Mouse (Mus musculus) layer of hippocampus, adult 9-10 months (tissue): ENCODE measurements around the gene Trip6.

Experiments
- DNase-seq: peaks from one replicate; pipeline ENCODE4 v3.0.0; 2022; ENCODE audit warnings: low spot score

Trip6 gene

DNA sequence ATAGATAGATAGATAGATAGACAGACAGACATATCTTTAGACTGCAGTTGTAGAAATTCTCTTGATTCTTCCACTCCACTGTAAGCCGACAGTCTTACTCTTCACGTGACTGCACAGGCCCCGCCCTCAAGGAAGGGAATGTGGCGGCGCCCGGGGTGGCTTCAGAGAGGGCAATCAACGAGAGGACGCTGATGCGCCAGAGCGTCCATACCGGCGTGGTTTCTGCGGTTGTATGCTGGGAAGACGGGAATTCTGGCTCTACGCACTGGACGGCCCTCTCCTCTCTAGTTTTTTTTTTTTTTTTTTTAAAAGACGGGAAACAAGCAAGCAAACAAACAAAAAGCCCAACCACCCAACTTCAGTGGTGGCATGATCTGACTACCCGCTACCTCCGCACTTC, 24.1 kb upstream of the Trip6 start:
- peak; percentile 79 for DNase-seq

DNA sequence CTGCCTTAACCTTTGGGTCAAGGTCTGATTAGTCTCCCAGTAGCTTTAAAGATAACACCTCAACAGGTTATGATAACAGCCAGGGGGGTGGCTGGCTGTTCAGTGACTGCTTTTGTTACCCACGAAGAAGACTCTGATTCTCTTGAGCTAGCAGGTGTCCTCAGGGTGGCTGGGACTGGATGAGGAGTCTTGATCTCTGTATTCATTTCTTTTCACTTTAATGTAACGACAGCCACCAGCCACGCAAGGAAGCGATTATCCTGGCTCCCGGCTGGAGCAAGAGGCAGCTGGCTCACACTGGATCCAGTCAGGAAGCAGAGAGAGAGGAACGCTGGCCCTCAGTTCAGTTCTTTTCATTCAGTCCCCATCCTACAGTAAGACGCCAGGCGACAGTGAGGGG, 23.0 kb upstream of the Trip6 start:
- no peak for DNase-seq

DNA sequence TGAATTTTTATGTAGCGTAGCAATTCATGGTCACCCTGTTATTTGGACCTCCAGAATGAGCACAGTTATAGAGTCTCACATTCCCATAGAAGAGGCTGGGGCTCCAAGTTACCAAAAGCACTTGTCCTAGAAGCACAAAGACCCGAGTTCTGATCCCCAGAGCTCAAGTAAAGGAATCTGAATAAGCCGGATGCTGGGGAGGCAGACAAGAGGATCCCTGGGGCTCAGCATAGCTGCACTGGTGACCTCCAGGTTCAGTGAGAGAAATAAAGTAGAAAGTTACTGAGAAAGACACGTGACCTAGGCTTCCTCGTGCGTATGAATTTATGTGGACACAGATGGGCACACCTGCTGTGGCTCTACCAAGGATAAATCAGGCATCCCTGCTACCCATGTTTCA, 20.9 kb upstream of the Trip6 start:
- DNase-seq: no peak

DNA sequence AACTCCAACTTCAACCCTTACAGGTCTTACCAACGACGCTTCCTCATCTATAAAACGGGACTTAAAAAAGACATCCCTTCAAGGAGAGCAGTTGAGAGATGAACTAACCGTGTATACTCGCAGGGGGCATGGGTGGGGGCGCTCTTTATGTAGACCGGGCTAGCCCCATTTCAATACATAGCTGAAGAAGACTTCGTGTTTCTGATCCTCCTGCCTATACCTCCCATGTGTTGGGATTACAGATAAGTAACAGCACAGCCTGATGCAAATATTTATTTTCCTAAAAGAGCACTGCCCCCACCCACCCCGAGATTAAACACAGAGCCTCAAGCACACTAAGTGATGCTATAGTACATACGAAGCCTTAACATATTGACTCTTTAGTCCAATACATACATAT, 20.1 kb upstream of the Trip6 start:
- DNase-seq: no peak

- DNase-seq: peak; percentile 89
These were observed 19.4 kb upstream of the Trip6 start, which contains the start of gene Slc12a9 for GRCm38 (mm10) chr5:137333512-137334174. Gene Slc12a9 (minus strand): TSS chr5:137333597.

- DNase-seq: no peak
These were observed 18.8 kb upstream of the Trip6 start for GRCm38 (mm10) chr5:137332857-137333511.

DNA sequence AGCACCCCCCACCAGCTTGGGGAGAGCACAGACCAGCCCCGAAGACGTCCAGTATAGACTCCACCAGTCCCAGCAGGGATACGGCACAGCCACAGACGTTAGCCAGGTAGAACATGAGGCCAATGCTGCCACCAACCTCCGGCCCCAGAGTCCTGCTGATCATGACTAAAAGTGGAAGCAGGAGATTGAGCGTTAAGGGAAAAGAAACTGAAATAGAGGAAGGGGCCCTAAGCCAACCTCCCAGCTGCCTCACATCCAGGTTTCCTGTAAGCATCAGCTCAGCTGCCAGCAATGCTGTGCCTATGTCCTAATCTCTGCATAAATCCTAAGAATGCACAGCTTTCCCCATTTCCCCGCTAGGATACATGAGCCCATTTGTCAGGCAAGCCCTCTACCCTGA, 16.7 kb upstream of the Trip6 start:
- no peak for DNase-seq

DNA sequence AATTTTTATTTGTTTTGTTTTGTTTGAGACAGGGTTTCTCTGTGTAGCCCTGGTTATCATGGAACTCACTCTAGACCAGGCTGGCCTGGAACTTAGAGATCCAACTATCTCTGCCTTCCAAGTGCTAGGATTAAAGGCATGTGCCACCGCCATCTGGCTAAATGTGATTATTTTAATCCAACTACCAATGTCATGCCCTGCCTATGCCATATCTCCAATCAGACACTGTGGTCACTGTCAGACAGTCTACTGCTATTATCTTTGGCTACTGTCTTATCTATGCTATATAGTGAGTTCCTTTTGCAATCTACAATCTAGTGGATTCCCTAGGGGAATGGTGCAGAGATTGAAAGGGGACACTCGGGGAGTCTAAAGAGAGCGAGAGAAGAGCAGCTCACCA, 6.8 kb upstream of the Trip6 start:
- no peak for DNase-seq

DNA sequence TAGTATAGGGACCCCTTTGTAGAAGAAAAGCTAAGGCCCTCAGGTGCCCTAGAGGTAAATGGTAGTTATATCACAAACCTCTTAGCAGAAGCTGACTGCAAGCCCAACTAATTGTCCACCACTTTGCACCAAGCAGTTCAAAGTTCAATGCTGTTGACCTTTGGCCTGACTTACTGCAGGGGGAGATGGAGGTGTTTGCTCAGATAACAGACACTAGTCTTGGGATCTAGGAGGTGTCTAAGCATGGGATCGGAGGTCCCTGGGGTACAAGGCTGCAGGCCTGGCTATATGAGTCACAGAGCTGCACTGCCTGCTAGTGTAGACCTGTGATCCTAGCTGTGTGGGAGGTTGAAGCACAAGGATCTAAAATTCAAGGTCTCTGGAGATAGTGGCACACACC, 4.4 kb upstream of the Trip6 start:
- no peak for DNase-seq

DNA sequence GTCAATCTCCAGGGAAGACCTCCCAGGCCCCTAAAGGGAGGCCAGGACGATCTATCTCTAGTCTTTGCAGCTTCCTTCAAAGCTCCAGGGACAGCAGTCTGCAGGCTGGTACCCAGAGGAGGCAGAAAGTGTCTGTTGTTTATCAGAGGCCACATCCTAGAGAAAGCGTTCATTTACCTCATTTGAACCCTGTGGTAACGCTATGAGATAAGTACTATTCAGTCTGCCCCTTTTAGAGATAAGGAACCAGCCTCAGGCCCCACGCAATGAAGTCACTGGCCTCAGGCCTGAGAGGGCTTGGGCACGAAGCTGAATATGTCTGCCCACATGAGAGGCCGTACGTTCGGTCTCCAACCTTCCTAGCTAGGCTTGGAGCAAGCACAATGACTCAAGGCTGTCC, 3.2 kb upstream of the Trip6 start:
- no peak for DNase-seq

- DNase-seq: no peak
These were observed 1.1 kb upstream of the Trip6 start for GRCm38 (mm10) chr5:137315084-137315903.

GRCm38 (mm10) chr5:137313466-137314192, 575 bp downstream of the Trip6 start:
- no peak for DNase-seq

- no peak for DNase-seq
These were observed 5.8 kb downstream of the Trip6 start for GRCm38 (mm10) chr5:137308356-137308755.

DNA sequence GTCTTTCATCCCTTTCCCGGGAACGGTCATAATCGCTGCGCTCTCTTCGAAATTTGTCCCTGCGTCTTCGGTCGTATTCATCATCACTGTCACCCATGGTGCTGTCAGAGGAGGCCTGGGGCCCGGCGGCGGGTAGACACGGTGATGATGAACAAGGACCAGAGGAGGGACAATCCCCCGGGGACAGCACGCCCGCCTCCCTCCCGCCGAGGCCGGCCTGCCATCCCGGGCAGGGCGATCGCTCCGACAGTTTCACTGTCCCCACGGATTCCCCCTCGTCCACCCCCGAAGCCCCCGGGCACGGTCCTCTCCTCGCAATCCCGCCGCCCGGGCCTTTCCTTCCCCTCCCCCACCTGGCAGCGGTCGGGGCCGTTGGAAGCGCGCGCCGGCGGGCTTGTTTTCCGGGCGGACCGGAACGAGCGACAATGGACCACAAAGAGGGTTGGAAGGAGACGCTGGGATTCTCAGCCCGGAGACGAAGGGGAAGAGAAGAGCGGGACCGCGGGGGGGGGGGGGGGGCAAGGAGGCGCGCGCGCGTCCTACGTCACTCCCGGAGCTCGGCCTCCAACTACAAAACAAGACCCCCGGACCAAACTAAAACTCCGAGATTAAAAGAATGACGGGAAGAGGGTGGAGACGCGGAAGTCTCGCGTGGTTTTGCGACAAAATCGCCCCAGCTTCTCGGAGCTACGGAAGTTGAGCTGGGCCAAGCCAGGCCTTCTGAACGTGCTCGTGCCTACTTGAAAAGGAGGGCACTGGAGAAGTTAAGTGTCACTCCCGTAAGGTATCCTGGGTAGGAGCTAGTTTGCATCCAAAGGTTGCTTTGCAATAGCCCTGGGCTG, 6.9 kb downstream of the Trip6 start, which contains the start of gene Srrt:
TSS of gene Srrt (minus strand) at position 604 of the 842 bp plus-strand sequence.
- no peak for DNase-seq

GRCm38 (mm10) chr5:137306439-137307005, 7.7 kb downstream of the Trip6 start:
- no peak for DNase-seq

- no peak for DNase-seq
These were observed 8.4 kb downstream of the Trip6 start for GRCm38 (mm10) chr5:137305822-137306221.

- no peak for DNase-seq
These were observed 9.4 kb downstream of the Trip6 start for GRCm38 (mm10) chr5:137304816-137305215.

DNA sequence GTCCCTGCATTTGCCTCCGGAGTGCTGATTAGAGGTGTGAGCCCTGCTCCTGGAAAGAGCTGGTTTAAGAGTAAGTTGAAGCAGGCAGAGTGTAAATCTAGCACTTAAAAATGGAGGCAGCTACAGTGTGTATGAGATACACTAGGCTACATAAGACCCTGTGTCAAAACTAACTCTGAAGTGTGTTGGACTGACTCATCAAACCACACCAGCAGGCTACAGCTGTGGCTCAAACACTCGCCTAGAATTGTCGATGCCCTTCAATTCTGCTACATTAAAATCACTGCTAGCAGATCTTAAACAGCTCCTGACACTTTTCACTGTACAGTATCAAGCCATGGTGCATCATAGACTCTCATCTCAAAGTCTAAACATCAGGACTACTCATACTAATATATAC, 10.0 kb downstream of the Trip6 start:
- DNase-seq: no peak

DNA sequence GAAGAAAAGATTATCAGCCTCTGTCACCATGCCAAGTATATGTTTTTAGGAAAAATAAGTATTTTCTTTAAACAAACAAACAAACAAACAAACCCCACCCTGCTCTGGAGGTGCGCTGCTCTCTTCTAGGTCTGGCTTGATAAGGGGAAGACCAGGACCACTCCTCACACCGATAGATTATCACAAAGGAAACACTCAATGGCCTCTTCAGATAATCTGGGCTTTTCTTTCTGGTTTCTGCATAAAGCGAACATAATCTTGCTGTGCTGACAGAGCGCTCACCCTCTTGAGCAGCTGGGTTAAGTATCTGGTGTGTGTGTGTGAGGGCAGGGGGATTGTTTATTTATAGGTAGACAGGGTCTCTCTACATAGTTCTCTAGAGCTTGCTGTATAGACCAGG, 10.6 kb downstream of the Trip6 start:
- no peak for DNase-seq

GRCm38 (mm10) chr5:137301253-137301652, 13.0 kb downstream of the Trip6 start:
- DNase-seq: no peak

GRCm38 (mm10) chr5:137299240-137299639, 15.0 kb downstream of the Trip6 start:
- no peak for DNase-seq
